Mouse (Mus musculus) kidney, postnatal 25 days (tissue): ENCODE results near the gene Ms4a4d.

Experiments
- DNase-seq, 2 experiments: peaks; one replicate each; pipeline ENCODE4 v3.0.0; 2021; ENCODE audit warnings: mixed read lengths in 2 of 2

Ms4a4d gene

DNA sequence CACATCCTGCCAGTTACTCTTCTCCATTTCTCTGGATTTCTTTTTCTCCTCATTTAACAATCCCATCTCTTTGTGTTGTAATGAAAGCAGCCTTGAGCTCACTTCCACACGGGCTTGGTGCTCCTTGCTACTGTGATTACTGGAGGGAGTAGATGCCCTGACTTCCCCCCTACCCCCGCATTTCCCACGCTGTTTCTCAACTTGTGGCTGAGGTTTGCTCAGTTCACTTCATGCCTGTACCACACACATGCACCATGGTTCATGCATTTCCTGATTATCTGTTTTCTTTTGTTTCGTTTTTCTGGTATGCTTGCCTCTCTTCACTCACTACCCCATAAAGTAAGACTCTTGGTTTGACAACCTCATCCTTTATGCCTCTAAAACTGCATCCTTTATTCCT, 52.6 kb downstream of the Ms4a4d start:
- no peak for DNase-seq

GRCm38 (mm10) chr19:11589891-11590449, 53.4 kb downstream of the Ms4a4d start:
- DNase-seq, result no peak

GRCm38 (mm10) chr19:11601349-11601748, 64.7 kb downstream of the Ms4a4d start:
- DNase-seq, result no peak

GRCm38 (mm10) chr19:11602026-11602425, 65.4 kb downstream of the Ms4a4d start:
- no peak for DNase-seq

DNA sequence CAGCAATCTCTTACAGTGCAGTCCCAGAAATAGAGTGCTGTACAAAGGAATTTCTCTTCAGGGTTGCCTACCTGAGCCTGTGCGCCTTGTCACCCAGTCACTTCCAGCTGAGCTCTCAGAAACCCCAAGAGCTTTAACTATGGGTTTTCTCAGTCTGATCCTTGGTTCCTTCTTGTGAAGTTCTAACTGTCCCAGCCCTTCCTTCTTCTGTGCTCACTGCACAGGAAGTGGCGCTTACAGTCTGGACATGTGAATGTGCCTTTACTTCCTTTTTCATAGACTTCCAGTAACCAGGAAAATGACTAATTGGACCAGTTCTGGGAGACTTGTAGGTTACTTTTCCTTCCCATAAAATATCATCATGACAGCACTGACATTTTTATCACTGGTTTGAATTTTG, 68.0 kb downstream of the Ms4a4d start, which contains the start of gene Ms4a6d:
TSS of gene Ms4a6d (minus strand) at position 247 of the 400 bp plus-strand sequence.
- DNase-seq, result no peak
